Mouse (Mus musculus) liver, embryonic 15.5 days (tissue): ENCODE measurements around the gene Cacna1c. TPM values are rescaled to one million over a fixed set of nuclear protein-coding genes. Genes with fewer than 3 reads are reported as not detected.

Experiments
- ATAC-seq: fragments of 200-750 bp; cut with Nextera tagmentation; 2 replicates; pipeline ENCODE4 v1.8.0; 2017; ENCODE audit warnings: moderate number of reproducible peaks, mild to moderate bottlenecking, moderate library complexity; ENCODE audit not compliant: insufficient read depth
- H3K27ac ChIP-seq: fragments of 300-500 bp; sonication (generic); replicated peaks from 2 replicates; pipeline ENCODE4 v1.5.1; 2015; ENCODE audit warnings: mild to moderate bottlenecking, inconsistent platforms
- H3K27me3 ChIP-seq: fragments of 300-500 bp; sonication (generic); 2 replicates; pipeline ENCODE4 v1.6.1; 2015; ENCODE audit warnings: mild to moderate bottlenecking, inconsistent platforms
- H3K36me3 ChIP-seq: fragments of 300-500 bp; sonication (generic); replicated peaks from 2 replicates; pipeline ENCODE4 v1.6.1; 2015; ENCODE audit warnings: moderate library complexity, mild to moderate bottlenecking, inconsistent platforms
- H3K4me1 ChIP-seq: fragments of 300-500 bp; sonication (generic); replicated peaks from 2 replicates; pipeline ENCODE4 v1.6.1; 2015; ENCODE audit warnings: inconsistent platforms
- H3K4me2 ChIP-seq: fragments of 300-500 bp; sonication (generic); 2 replicates; pipeline ENCODE4 v1.6.1; 2015; ENCODE audit warnings: moderate library complexity, mild to moderate bottlenecking, inconsistent platforms
- H3K4me3 ChIP-seq: fragments of 300-500 bp; sonication (generic); replicated peaks from 2 replicates; pipeline ENCODE4 v1.5.1; 2015; ENCODE audit warnings: mild to moderate bottlenecking, inconsistent platforms
- H3K9ac ChIP-seq: fragments of 300-500 bp; sonication (generic); 2 replicates; pipeline ENCODE4 v1.6.1; 2015; ENCODE audit warnings: moderate library complexity, mild to moderate bottlenecking, inconsistent platforms
- H3K9me3 ChIP-seq: fragments of 300-500 bp; sonication (generic); replicated peaks from 2 replicates; pipeline ENCODE4 v1.6.1; 2016; ENCODE audit warnings: inconsistent platforms
- WGBS: fragments of 180-500 bp; shearing (Covaris S2); methylation state at CpG from one replicate; pipeline ENCODE4 v1.1.7; 2015; ENCODE audit warnings: mixed read lengths; ENCODE audit not compliant: insufficient replicate concordance; 5-methylcytosine and 5-hydroxymethylcytosine counted together
- polyA plus RNA-seq: library from polyadenylated mRNA; unstranded; fragments of >200 nt; fragmentation: Nextera tagmentation; extraction: Ambion mirVana; gene quantifications from 2 replicates; pipeline ENCODE4 v1.2.1, GENCODE M21; 2015

Gene Cacna1c
- polyA plus RNA-seq, 1 experiment from 2014 or later = 0.41 TPM

DNA sequence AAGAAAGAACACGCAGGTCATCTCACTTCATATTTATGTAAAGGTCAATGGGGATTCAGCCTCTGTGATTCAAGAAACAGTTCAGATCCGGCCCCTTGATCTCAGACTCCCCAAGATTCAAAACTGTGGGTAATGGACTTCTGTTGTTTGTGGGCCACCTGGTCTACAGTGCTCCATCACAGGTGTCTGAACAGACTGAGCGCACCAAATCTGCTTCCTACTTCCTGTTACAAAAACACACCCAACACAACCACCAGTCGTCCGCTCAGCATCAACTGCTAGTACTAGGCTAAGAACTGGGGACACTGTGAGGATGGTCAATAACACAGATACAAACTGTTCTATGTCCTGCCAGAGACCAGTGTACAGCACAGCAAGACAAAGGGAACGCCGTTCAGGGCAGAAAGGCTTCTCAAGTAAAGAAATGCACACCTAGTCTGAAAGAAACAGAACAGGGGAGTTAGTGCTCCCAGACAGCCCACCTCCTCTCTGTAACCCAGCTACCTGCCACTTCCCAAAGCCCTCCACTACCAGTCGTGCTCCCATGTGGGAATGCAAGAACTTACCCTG, 212.7 kb downstream of the Cacna1c start:
- Histone ChIP-seq H3K9ac (no peak overlapping the region), H3K27me3 (no peaks in the 10 kb centered on the region), H3K9me3 (no peaks in the 10 kb centered on the region), H3K4me3 (no peak overlapping the region), H3K36me3 (no peaks in the 10 kb centered on the region), H3K4me2 (no peak overlapping the region), H3K4me1 (0 out of 2 replicates have a peak, but pooled peaks cover 5% of the 10 kb centered on the region), H3K27ac (no peak overlapping the region)
- WGBS = 63% methylated on average over 8 of the region's 8 CpGs
- ATAC-seq = no peak

GRCm38 (mm10) chr6:118980265-118980664, 216.0 kb downstream of the Cacna1c start:
- Histone ChIP-seq H3K27ac (no peak overlapping the region), H3K4me2 (no peak overlapping the region), H3K9ac (no peak overlapping the region), H3K4me1 (0 out of 2 replicates have a peak, but pooled peaks cover 5% of the 10 kb centered on the region), H3K27me3 (no peaks in the 10 kb centered on the region), H3K36me3 (no peaks in the 10 kb centered on the region), H3K9me3 (no peaks in the 10 kb centered on the region), H3K4me3 (no peak overlapping the region)
- 65% methylated on average over 12 of the region's 12 CpGs for WGBS
- ATAC-seq = no peak

GRCm38 (mm10) chr6:118977443-118978271, 218.6 kb downstream of the Cacna1c start:
- Histone ChIP-seq H3K4me3 (no peak overlapping the region), H3K36me3 (no peaks in the 10 kb centered on the region), H3K27me3 (no peaks in the 10 kb centered on the region), H3K4me2 (no peak overlapping the region), H3K4me1 (peaks cover 13% of the 10 kb centered on the region), H3K9me3 (no peaks in the 10 kb centered on the region), H3K9ac (no peak overlapping the region), H3K27ac (no peak overlapping the region)
- 51% methylated on average over 10 of the region's 10 CpGs for WGBS
- no peak for ATAC-seq

GRCm38 (mm10) chr6:118976617-118977016, 219.6 kb downstream of the Cacna1c start:
- H3K36me3 ChIP-seq = no peaks in the 10 kb centered on the region
- H3K4me2 ChIP-seq = no peak overlapping the region
- peaks cover 15% of the 10 kb centered on the region for H3K4me1 ChIP-seq
- WGBS = 77% methylated on average over 14 of the region's 14 CpGs
- H3K9me3 ChIP-seq = no peaks in the 10 kb centered on the region
- no peak overlapping the region for H3K27ac ChIP-seq
- H3K4me3 ChIP-seq = no peak overlapping the region
- no peak overlapping the region for H3K9ac ChIP-seq
- no peaks in the 10 kb centered on the region for H3K27me3 ChIP-seq
- no peak for ATAC-seq

DNA sequence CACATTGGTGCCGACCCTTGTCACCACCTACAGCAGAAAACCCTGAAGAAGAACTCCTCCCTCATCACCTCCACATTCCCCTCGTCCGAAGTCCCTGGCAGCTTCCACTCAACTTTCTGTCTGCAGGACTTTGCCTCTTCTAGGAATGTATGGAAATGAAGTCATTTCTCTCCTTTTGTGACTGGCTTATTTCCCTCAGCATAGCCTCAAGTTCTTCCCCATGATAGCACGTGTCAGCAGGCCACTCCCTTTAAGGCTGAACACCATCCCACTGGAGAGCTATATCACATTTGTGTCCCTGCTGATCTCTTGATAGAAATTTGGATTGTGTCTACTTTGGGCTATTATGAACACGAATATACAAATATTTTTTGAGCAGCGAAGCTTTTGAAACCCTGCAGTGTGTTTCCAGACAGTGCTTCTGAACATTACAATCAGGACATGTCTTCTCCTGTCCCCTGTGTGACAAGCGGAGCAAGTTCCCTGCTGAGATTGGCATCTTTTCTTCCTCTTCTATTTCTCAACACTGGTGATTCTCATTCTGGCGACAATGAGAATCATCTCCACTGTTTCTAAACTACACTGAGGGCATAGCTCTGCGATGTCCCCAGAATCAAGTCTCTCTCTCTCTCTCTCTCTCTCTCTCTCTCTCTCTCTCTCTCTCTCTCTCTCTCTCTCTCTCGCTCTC, 224.2 kb downstream of the Cacna1c start:
- Histone ChIP-seq H3K36me3 (no peaks in the 10 kb centered on the region), H3K27me3 (0 out of 2 replicates have a peak, but pooled peaks cover 3% of the 10 kb centered on the region), H3K9ac (no peak overlapping the region), H3K27ac (no peak overlapping the region), H3K4me3 (no peak overlapping the region), H3K9me3 (no peaks in the 10 kb centered on the region), H3K4me2 (no peak overlapping the region), H3K4me1 (peaks cover 22% of the 10 kb centered on the region)
- WGBS = 55% methylated on average over 9 of the region's 10 CpGs
- no peak for ATAC-seq

DNA sequence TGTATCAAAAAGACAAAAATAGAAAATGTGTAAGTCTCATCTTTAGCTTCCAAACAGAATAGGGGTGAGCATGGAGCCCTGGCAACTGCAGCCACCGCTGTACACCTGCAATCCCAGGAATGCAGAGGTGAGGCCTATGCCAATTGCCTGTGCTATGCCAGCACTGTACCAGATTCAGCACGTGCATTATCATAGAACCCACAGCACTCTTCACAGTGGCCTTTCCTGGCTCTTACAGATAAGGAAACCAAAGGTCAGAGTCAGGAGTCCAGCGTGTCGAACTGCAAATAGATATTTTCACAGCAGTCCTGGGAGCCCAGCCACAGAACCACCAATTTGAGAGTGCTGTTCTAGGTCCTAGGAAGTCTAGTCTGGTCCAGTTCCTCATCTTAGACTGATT, 227.4 kb downstream of the Cacna1c start:
- H3K36me3 ChIP-seq = no peaks in the 10 kb centered on the region
- no peak overlapping the region for H3K4me2 ChIP-seq
- WGBS = 24% methylated on average over 4 of the region's 4 CpGs
- peak; percentile 62 for ATAC-seq
- H3K9me3 ChIP-seq = no peaks in the 10 kb centered on the region
- 0 out of 2 replicates have a peak, but pooled peaks cover 13% of the 10 kb centered on the region for H3K27me3 ChIP-seq
- peaks cover 22% of the 10 kb centered on the region for H3K4me1 ChIP-seq
- H3K4me3 ChIP-seq = no peak overlapping the region
- no peak overlapping the region for H3K27ac ChIP-seq
- no peak overlapping the region for H3K9ac ChIP-seq

DNA sequence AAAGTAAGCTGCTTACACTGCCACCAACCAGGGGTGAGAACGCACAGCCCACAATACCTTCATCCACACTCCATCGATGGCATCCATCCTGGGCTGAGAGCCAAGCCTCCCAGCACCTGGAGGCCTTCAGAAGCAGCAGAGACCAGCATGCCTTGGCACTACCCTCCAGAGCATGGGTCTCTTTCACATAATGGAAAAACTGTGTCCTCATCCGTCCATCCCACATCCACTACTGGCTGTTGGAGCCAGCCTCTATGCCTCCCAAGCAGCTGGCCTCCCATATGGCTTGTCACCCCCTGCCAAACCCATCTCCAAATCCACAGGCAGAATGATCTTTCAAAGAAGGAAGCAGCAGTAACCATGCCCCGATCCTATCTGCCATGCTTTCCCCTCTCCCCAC, 229.3 kb downstream of the Cacna1c start:
- no peak overlapping the region for H3K9ac ChIP-seq
- no peak overlapping the region for H3K4me2 ChIP-seq
- H3K36me3 ChIP-seq = no peaks in the 10 kb centered on the region
- H3K4me1 ChIP-seq = peaks cover 18% of the 10 kb centered on the region
- no peak overlapping the region for H3K27ac ChIP-seq
- ATAC-seq = no peak
- 0 out of 2 replicates have a peak, but pooled peaks cover 13% of the 10 kb centered on the region for H3K27me3 ChIP-seq
- no peaks in the 10 kb centered on the region for H3K9me3 ChIP-seq
- 60% methylated on average over 4 of the region's 4 CpGs for WGBS
- no peak overlapping the region for H3K4me3 ChIP-seq

GRCm38 (mm10) chr6:118965577-118965976, 230.6 kb downstream of the Cacna1c start:
- Histone ChIP-seq H3K9me3 (no peaks in the 10 kb centered on the region), H3K27me3 (0 out of 2 replicates have a peak, but pooled peaks cover 13% of the 10 kb centered on the region), H3K4me3 (no peak overlapping the region), H3K4me2 (no peak overlapping the region), H3K27ac (no peak overlapping the region), H3K36me3 (no peaks in the 10 kb centered on the region), H3K4me1 (peaks cover 18% of the 10 kb centered on the region), H3K9ac (no peak overlapping the region)
- 71% methylated on average over 2 of the region's 2 CpGs for WGBS
- ATAC-seq = no peak

- Histone ChIP-seq H3K4me2 (no peak overlapping the region), H3K4me3 (no peak overlapping the region), H3K4me1 (peaks cover 14% of the 10 kb centered on the region), H3K9ac (no peak overlapping the region), H3K27me3 (0 out of 2 replicates have a peak, but pooled peaks cover 13% of the 10 kb centered on the region), H3K36me3 (no peaks in the 10 kb centered on the region), H3K9me3 (no peaks in the 10 kb centered on the region), H3K27ac (peak overlapping the region; percentile 38)
- no peak for ATAC-seq
- 64% methylated on average over 6 of the region's 6 CpGs for WGBS
These were observed 232.4 kb downstream of the Cacna1c start for GRCm38 (mm10) chr6:118963806-118964205.

DNA sequence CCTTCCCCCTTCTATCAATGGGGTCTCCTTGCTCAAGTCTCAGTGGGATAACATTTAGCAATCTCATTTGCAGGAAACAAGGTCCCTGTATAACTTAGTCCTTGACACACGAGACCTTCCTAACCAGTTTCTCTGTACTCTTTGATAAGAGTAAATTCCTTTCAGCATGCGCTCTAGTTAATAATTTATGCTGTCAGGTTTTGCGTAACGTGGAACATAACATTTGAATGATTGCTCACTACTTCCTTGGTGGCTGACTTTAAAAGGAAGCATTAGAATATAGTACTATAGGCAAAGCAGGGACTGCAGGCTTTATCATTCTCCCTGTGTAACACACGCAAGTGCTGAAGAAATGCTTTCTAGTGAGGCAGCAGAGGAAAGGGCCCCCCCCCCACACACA, 232.9 kb downstream of the Cacna1c start:
- H3K9me3 ChIP-seq = no peaks in the 10 kb centered on the region
- ATAC-seq = no peak
- no peak overlapping the region for H3K4me2 ChIP-seq
- H3K36me3 ChIP-seq = no peaks in the 10 kb centered on the region
- 0 out of 2 replicates have a peak, but pooled peaks cover 12% of the 10 kb centered on the region for H3K4me1 ChIP-seq
- WGBS = 54% methylated on average over 5 of the region's 5 CpGs
- H3K9ac ChIP-seq = no peak overlapping the region
- H3K27me3 ChIP-seq = 0 out of 2 replicates have a peak, but pooled peaks cover 13% of the 10 kb centered on the region
- H3K27ac ChIP-seq = peak overlapping the region; percentile 38
- H3K4me3 ChIP-seq = no peak overlapping the region

- H3K36me3 ChIP-seq = no peaks in the 10 kb centered on the region
- 0 out of 2 replicates have a peak, but pooled peaks cover 6% of the 10 kb centered on the region for H3K4me1 ChIP-seq
- H3K4me2 ChIP-seq = no peak overlapping the region
- no peak overlapping the region for H3K27ac ChIP-seq
- no peaks in the 10 kb centered on the region for H3K9me3 ChIP-seq
- no peak overlapping the region for H3K4me3 ChIP-seq
- H3K27me3 ChIP-seq = no peaks in the 10 kb centered on the region
- no peak overlapping the region for H3K9ac ChIP-seq
- WGBS = 67% methylated on average over 9 of the region's 9 CpGs
- no peak for ATAC-seq
These were observed 237.7 kb downstream of the Cacna1c start for GRCm38 (mm10) chr6:118958529-118958928.
